Mouse (Mus musculus) neural tube, embryonic 13.5 days (tissue): ENCODE data around the gene Tmc4. TPM values are rescaled to one million over a fixed set of nuclear protein-coding genes. Genes with fewer than 3 reads are reported as not detected.

Source experiments
- ATAC-seq: fragments of 200-750 bp; cut with Nextera tagmentation; 2 replicates; pipeline ENCODE4 v1.8.0; 2017; ENCODE audit warnings: low read depth, mild to moderate bottlenecking, moderate TSS enrichment, moderate library complexity
- H3K27ac ChIP-seq: fragments of 300-500 bp; sonication (generic); replicated peaks from 2 replicates; pipeline ENCODE4 v1.5.1; 2015; ENCODE audit warnings: moderate library complexity, mild to moderate bottlenecking, inconsistent platforms
- H3K27me3 ChIP-seq: fragments of 300-500 bp; sonication (generic); 2 replicates; pipeline ENCODE4 v1.6.1; 2015; ENCODE audit warnings: mild to moderate bottlenecking, inconsistent platforms
- H3K36me3 ChIP-seq: fragments of 300-500 bp; sonication (generic); 2 replicates; pipeline ENCODE4 v1.6.1; 2015; ENCODE audit warnings: mild to moderate bottlenecking, inconsistent platforms
- H3K4me1 ChIP-seq: fragments of 300-500 bp; sonication (generic); replicated peaks from 2 replicates; pipeline ENCODE4 v1.6.1; 2015; ENCODE audit warnings: inconsistent platforms
- H3K4me2 ChIP-seq: fragments of 300-500 bp; sonication (generic); 2 replicates; pipeline ENCODE4 v1.6.1; 2015; ENCODE audit warnings: inconsistent platforms, mild to moderate bottlenecking, moderate library complexity
- H3K4me3 ChIP-seq: fragments of 300-500 bp; sonication (generic); 2 replicates; pipeline ENCODE4 v1.5.1; 2015; ENCODE audit warnings: mild to moderate bottlenecking, inconsistent platforms
- H3K9ac ChIP-seq: fragments of 300-500 bp; sonication (generic); 2 replicates; pipeline ENCODE4 v1.6.1; 2015; ENCODE audit warnings: moderate library complexity, mild to moderate bottlenecking, inconsistent platforms
- H3K9me3 ChIP-seq: fragments of 300-500 bp; sonication (generic); 2 replicates; pipeline ENCODE4 v1.6.1; 2016; ENCODE audit warnings: inconsistent platforms
- WGBS: fragments of 180-500 bp; shearing (Covaris S2); methylation state at CpG from one replicate; pipeline ENCODE4 v1.1.7; 2015; 5-methylcytosine and 5-hydroxymethylcytosine counted together
- polyA plus RNA-seq: library from polyadenylated mRNA; unstranded; fragments of >200 nt; fragmentation: Nextera tagmentation; extraction: Ambion mirVana; gene quantifications from 2 replicates; pipeline ENCODE4 v1.2.1, GENCODE M21; 2015

The Tmc4 gene
- polyA plus RNA-seq, 1 experiment from 2014 or later = 4.4 TPM

GRCm38 (mm10) chr7:3646641-3647040 is 30.7 kb downstream of the Tmc4 start:
- peak overlapping the region; percentile 92 for H3K4me2 ChIP-seq
- no peak for ATAC-seq
- 72% methylated on average over 4 of the region's 4 CpGs for WGBS
- peaks cover 47% of the 10 kb centered on the region for H3K4me1 ChIP-seq
- H3K4me3 ChIP-seq = peak overlapping the region; percentile 98
- no peaks in the 10 kb centered on the region for H3K9me3 ChIP-seq
- H3K9ac ChIP-seq = peak overlapping the region; percentile 100
- H3K36me3 ChIP-seq = peaks cover 17% of the 10 kb centered on the region
- H3K27ac ChIP-seq = no peak overlapping the region
- H3K27me3 ChIP-seq = no peaks in the 10 kb centered on the region

- no peak for ATAC-seq
- peak overlapping the region; percentile 98 for H3K4me3 ChIP-seq
- H3K27me3 ChIP-seq = no peaks in the 10 kb centered on the region
- peak overlapping the region; percentile 100 for H3K9ac ChIP-seq
- WGBS = 32% methylated on average over 9 of the region's 9 CpGs
- peak overlapping the region; percentile 92 for H3K4me2 ChIP-seq
- no peaks in the 10 kb centered on the region for H3K9me3 ChIP-seq
- H3K36me3 ChIP-seq = peaks cover 17% of the 10 kb centered on the region
- H3K27ac ChIP-seq = peak overlapping the region; percentile 98
- H3K4me1 ChIP-seq = peaks cover 47% of the 10 kb centered on the region
Measured at GRCm38 (mm10) chr7:3646188-3646587, 31.2 kb downstream of the Tmc4 start.

- under 1% methylated on average over 53 of the region's 58 CpGs for WGBS
- Histone ChIP-seq H3K27ac (peak overlapping the region; percentile 98), H3K9me3 (no peaks in the 10 kb centered on the region), H3K4me2 (peak overlapping the region; percentile 92), H3K4me3 (peak overlapping the region; percentile 98), H3K27me3 (no peaks in the 10 kb centered on the region), H3K4me1 (peaks cover 47% of the 10 kb centered on the region), H3K36me3 (peaks cover 17% of the 10 kb centered on the region), H3K9ac (peak overlapping the region; percentile 100)
- ATAC-seq = no peak; the same call in none of the 2 replicates
Measured at GRCm38 (mm10) chr7:3645488-3646025, 31.8 kb downstream of the Tmc4 start.

GRCm38 (mm10) chr7:3644672-3645487 is 32.5 kb downstream of the Tmc4 start, which contains the start of gene Cnot3:
Gene Cnot3, plus strand, starts transcription at chr7:3645268.
- WGBS = under 1% methylated on average over 56 of the region's 58 CpGs
- no peaks in the 10 kb centered on the region for H3K27me3 ChIP-seq
- ATAC-seq = peak; percentile 98
- H3K4me2 ChIP-seq = peak within 1 kb of the TSS; percentile 92
- peak within 1 kb of the TSS; percentile 98 for H3K4me3 ChIP-seq
- peaks cover 19% of the 10 kb centered on the region for H3K36me3 ChIP-seq
- H3K4me1 ChIP-seq = peaks cover 47% of the 10 kb centered on the region
- peak within 1 kb of the TSS; percentile 100 for H3K9ac ChIP-seq
- no peaks in the 10 kb centered on the region for H3K9me3 ChIP-seq
- H3K27ac ChIP-seq = peak within 1 kb of the TSS; percentile 98

GRCm38 (mm10) chr7:3644348-3644671 is 33.0 kb downstream of the Tmc4 start:
- 2% methylated on average over 11 of the region's 11 CpGs for WGBS
- Histone ChIP-seq H3K27me3 (no peaks in the 10 kb centered on the region), H3K4me3 (peak overlapping the region; percentile 98), H3K4me2 (peak overlapping the region; percentile 66), H3K27ac (peak overlapping the region; percentile 25; the same call in 1 of the 2 replicates), H3K4me1 (peaks cover 43% of the 10 kb centered on the region), H3K9ac (peak overlapping the region; percentile 41; the same call in 1 of the 2 replicates), H3K36me3 (peaks cover 25% of the 10 kb centered on the region), H3K9me3 (no peaks in the 10 kb centered on the region)
- ATAC-seq = peak; percentile 1; the same call in 1 of the 2 replicates

GRCm38 (mm10) chr7:3643843-3644242 is 33.5 kb downstream of the Tmc4 start:
- no peaks in the 10 kb centered on the region for H3K27me3 ChIP-seq
- peak overlapping the region; percentile 25; the same call in 1 of the 2 replicates for H3K27ac ChIP-seq
- peaks cover 38% of the 10 kb centered on the region for H3K4me1 ChIP-seq
- no peaks in the 10 kb centered on the region for H3K9me3 ChIP-seq
- no peak for ATAC-seq
- WGBS = 26% methylated on average over 9 of the region's 9 CpGs
- H3K36me3 ChIP-seq = peaks cover 30% of the 10 kb centered on the region
- peak overlapping the region; percentile 66 for H3K4me2 ChIP-seq
- peak overlapping the region; percentile 41; the same call in 1 of the 2 replicates for H3K9ac ChIP-seq
- peak overlapping the region; percentile 98 for H3K4me3 ChIP-seq

- Histone ChIP-seq H3K36me3 (peaks cover 34% of the 10 kb centered on the region), H3K4me2 (peak overlapping the region; percentile 66), H3K27me3 (no peaks in the 10 kb centered on the region), H3K9ac (0 out of 2 replicates have a peak overlapping the region, but pooled peaks have one; percentile 41), H3K27ac (no peak overlapping the region), H3K4me3 (no peak overlapping the region; the same call in 1 of the 2 replicates), H3K9me3 (no peaks in the 10 kb centered on the region), H3K4me1 (peaks cover 34% of the 10 kb centered on the region)
- ATAC-seq = no peak
- WGBS = 69% methylated on average over 5 of the region's 5 CpGs
Measured at GRCm38 (mm10) chr7:3643412-3643811, 33.9 kb downstream of the Tmc4 start.

GRCm38 (mm10) chr7:3630478-3630815 is 46.9 kb downstream of the Tmc4 start:
- H3K9me3 ChIP-seq = no peaks in the 10 kb centered on the region
- peak overlapping the region; percentile 69; the same call in 1 of the 2 replicates for H3K27ac ChIP-seq
- H3K4me3 ChIP-seq = peak overlapping the region; percentile 73
- peak overlapping the region; percentile 99 for H3K4me2 ChIP-seq
- H3K4me1 ChIP-seq = peaks cover 38% of the 10 kb centered on the region
- peak; percentile 9; the same call in 1 of the 2 replicates for ATAC-seq
- H3K36me3 ChIP-seq = peaks cover 38% of the 10 kb centered on the region
- H3K9ac ChIP-seq = peak overlapping the region; percentile 89
- no peaks in the 10 kb centered on the region for H3K27me3 ChIP-seq
- 65% methylated on average over 3 of the region's 3 CpGs for WGBS

- Histone ChIP-seq H3K9ac (peak within 1 kb of the TSS; percentile 89), H3K4me1 (peaks cover 38% of the 10 kb centered on the region), H3K4me2 (peak within 1 kb of the TSS; percentile 99), H3K36me3 (peaks cover 35% of the 10 kb centered on the region), H3K27me3 (no peaks in the 10 kb centered on the region), H3K4me3 (peak within 1 kb of the TSS; percentile 73), H3K9me3 (no peaks in the 10 kb centered on the region), H3K27ac (peak within 1 kb of the TSS; percentile 84)
- ATAC-seq = peak; percentile 85
- WGBS = under 1% methylated on average over 47 of the region's 47 CpGs
Measured at GRCm38 (mm10) chr7:3629543-3630477, 47.5 kb downstream of the Tmc4 start, which contains the start of the genes Tfpt and Prpf31. Gene Tfpt, minus strand, starts transcription at chr7:3629929. Gene Prpf31, plus strand, starts transcription at chr7:3629985.

- Histone ChIP-seq H3K4me3 (peak overlapping the region; percentile 73), H3K27me3 (no peaks in the 10 kb centered on the region), H3K27ac (peak overlapping the region; percentile 84; the same call in 1 of the 2 replicates), H3K36me3 (peaks cover 37% of the 10 kb centered on the region), H3K4me1 (peaks cover 38% of the 10 kb centered on the region), H3K4me2 (peak overlapping the region; percentile 99), H3K9me3 (no peaks in the 10 kb centered on the region), H3K9ac (peak overlapping the region; percentile 89)
- ATAC-seq = peak; percentile 60
- 39% methylated on average over 4 of the region's 4 CpGs for WGBS
Measured at GRCm38 (mm10) chr7:3629030-3629429, 48.3 kb downstream of the Tmc4 start.

GRCm38 (mm10) chr7:3617242-3617995 is 59.9 kb downstream of the Tmc4 start, which contains the start of gene Ndufa3:
Gene Ndufa3, plus strand, starts transcription at chr7:3617373.
- Histone ChIP-seq H3K4me2 (peak within 1 kb of the TSS; percentile 87), H3K4me1 (peaks cover 13% of the 10 kb centered on the region), H3K27ac (peak within 1 kb of the TSS; percentile 52), H3K9me3 (no peaks in the 10 kb centered on the region), H3K36me3 (peaks cover 32% of the 10 kb centered on the region), H3K4me3 (peak within 1 kb of the TSS; percentile 64), H3K9ac (peak within 1 kb of the TSS; percentile 82), H3K27me3 (no peaks in the 10 kb centered on the region)
- peak; percentile 96 for ATAC-seq
- 1% methylated on average over 32 of the region's 32 CpGs for WGBS
